ENCODE assay signal across 18 mouse cellular contexts in the genomic region with DNA sequence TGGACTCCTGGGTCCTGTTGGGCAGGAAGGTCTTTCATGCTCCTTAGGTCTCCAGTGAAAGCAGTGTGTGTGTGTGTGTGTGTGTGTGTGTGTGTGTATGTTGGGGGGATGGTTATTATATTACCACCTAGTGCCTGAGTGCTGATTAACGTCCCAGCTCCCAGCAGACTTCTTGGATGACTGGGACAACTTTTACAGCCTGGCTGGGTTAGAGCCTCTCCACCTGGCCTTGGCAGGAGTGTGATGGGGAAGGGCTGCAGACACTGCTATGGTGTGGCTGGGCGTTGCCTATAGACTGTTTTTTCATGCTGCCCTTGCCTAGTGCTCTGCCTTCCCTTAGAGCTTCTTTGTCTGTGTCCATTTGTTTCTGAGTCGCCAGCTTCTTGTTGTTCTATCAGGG. TPM values are rescaled to one million over a fixed set of nuclear protein-coding genes. Genes with fewer than 3 reads are reported as not detected.
A peak's percentile ranks its signal among the peaks of the same experiment; 100 is the strongest.
DNase-seq lines count a peak whose midpoint lies in the region; ATAC-seq lines count a peak whose summit lies in the region.
"Had no signal": no experiment of that assay in that cellular context is flagged by ENCODE, and none has a peak within 500 bp of the region (broad histone marks: within the 10 kb centered on the region; RNA-seq: fewer than 3 reads in every experiment).

No protein-coding gene starts in this region.

- H3K4me1 ChIP-seq in heart, embryonic 11.5 days (ENCODE audit: control insufficient read depth, insufficient read depth, low read length): 0 out of 2 replicates have a peak, but pooled peaks cover 2% of the 10 kb centered on the region
- H3K4me1 ChIP-seq in limb, embryonic 12.5 days (replicated peaks): peaks cover 10% of the 10 kb centered on the region
- H3K4me1 ChIP-seq in limb, embryonic 10.5 days: peaks cover 5% of the 10 kb centered on the region; the same call in 1 of the 2 replicates
- peaks cover 8% of the 10 kb centered on the region; the same call in 1 of the 2 replicates for H3K4me1 ChIP-seq in brown adipose tissue, adult 24 weeks (ENCODE audit: control insufficient read depth, insufficient read depth, insufficient read length, low read length)
- H3K4me1 ChIP-seq in liver, embryonic 16.5 days (ENCODE audit: control insufficient read depth, low read depth, low read length): no peaks in the 10 kb centered on the region; the same call in 1 of the 2 replicates
- H3K4me1 ChIP-seq: forebrain, embryonic 13.5 days had no signal

- H3K4me2 ChIP-seq in heart, embryonic 11.5 days: no peak overlapping the region
- no peak overlapping the region for H3K4me2 ChIP-seq in limb, embryonic 12.5 days
- no peak overlapping the region for H3K4me2 ChIP-seq in liver, embryonic 16.5 days (ENCODE audit: low read depth, low read length)
- H3K4me2 ChIP-seq: forebrain, embryonic 13.5 days; hindbrain, embryonic 14.5 days had no signal

- ATAC-seq in heart, embryonic 11.5 days (replicated peaks; ENCODE audit: insufficient number of reproducible peaks, low FRiP score, low TSS enrichment): no peak
- ATAC-seq in limb, embryonic 12.5 days (ENCODE audit: insufficient number of reproducible peaks, insufficient read depth, low FRiP score, low TSS enrichment, low read depth): no peak
- no peak for ATAC-seq in liver, embryonic 16.5 days (ENCODE audit: low read depth)
- no peak for ATAC-seq in megakaryocyte progenitor cell, adult 5-6 weeks (replicated peaks; ENCODE audit: poor library complexity)
- ATAC-seq: forebrain, embryonic 13.5 days had no signal

- H3K9me3 ChIP-seq in heart, embryonic 11.5 days (replicated peaks; ENCODE audit: control insufficient read depth, low read length): no peaks in the 10 kb centered on the region
- no peaks in the 10 kb centered on the region for H3K9me3 ChIP-seq in limb, embryonic 12.5 days
- H3K9me3 ChIP-seq in limb, embryonic 10.5 days (replicated peaks): no peaks in the 10 kb centered on the region
- no peaks in the 10 kb centered on the region for H3K9me3 ChIP-seq in liver, embryonic 16.5 days (replicated peaks; ENCODE audit: control insufficient read depth, low read length)
- H3K9me3 ChIP-seq: forebrain, embryonic 13.5 days had no signal

- H3K27ac ChIP-seq in heart, embryonic 11.5 days (ENCODE audit: low read depth, low read length): peak overlapping the region; percentile 32
- H3K27ac ChIP-seq in limb, embryonic 12.5 days: peak overlapping the region; percentile 41; the same call in 1 of the 2 replicates
- no peak overlapping the region for H3K27ac ChIP-seq in limb, embryonic 10.5 days
- H3K27ac ChIP-seq in brown adipose tissue, adult 24 weeks (replicated peaks; ENCODE audit: low read depth, low read length): 0 out of 2 replicates have a peak overlapping the region, but pooled peaks have one; percentile 25
- 0 out of 2 replicates have a peak overlapping the region, but pooled peaks have one; percentile 3 for H3K27ac ChIP-seq in liver, embryonic 16.5 days (ENCODE audit: low read length)
- H3K27ac ChIP-seq: forebrain, embryonic 13.5 days; hindbrain, embryonic 14.5 days had no signal

- no peaks in the 10 kb centered on the region for H3K36me3 ChIP-seq in heart, embryonic 11.5 days (ENCODE audit: control insufficient read depth, insufficient read depth, low read length)
- no peaks in the 10 kb centered on the region for H3K36me3 ChIP-seq in limb, embryonic 12.5 days
- H3K36me3 ChIP-seq in limb, embryonic 10.5 days: no peaks in the 10 kb centered on the region
- H3K36me3 ChIP-seq in liver, embryonic 16.5 days (ENCODE audit: control insufficient read depth, insufficient read depth): no peaks in the 10 kb centered on the region; the same call in 1 of the 2 replicates

- no peak overlapping the region for H3K4me3 ChIP-seq in heart, embryonic 11.5 days (ENCODE audit: low read depth, low read length)
- H3K4me3 ChIP-seq in limb, embryonic 12.5 days (replicated peaks): no peak overlapping the region
- H3K4me3 ChIP-seq in limb, embryonic 10.5 days: no peak overlapping the region
- H3K4me3 ChIP-seq in brown adipose tissue, adult 24 weeks (ENCODE audit: insufficient read depth, low read depth, low read length): no peak overlapping the region
- H3K4me3 ChIP-seq in liver, embryonic 16.5 days (ENCODE audit: low read depth, low read length): no peak overlapping the region
- H3K4me3 ChIP-seq: forebrain, embryonic 13.5 days had no signal

- H3K9ac ChIP-seq in heart, embryonic 11.5 days (ENCODE audit: low read depth, low read length): no peak overlapping the region
- no peak overlapping the region for H3K9ac ChIP-seq in limb, embryonic 12.5 days (replicated peaks)
- H3K9ac ChIP-seq in liver, embryonic 16.5 days (ENCODE audit: low read depth, low read length): no peak overlapping the region
- H3K9ac ChIP-seq: forebrain, embryonic 13.5 days; hindbrain, embryonic 14.5 days had no signal

- H3K27me3 ChIP-seq in heart, embryonic 11.5 days (ENCODE audit: control insufficient read depth, insufficient read depth, low read length): no peaks in the 10 kb centered on the region
- no peaks in the 10 kb centered on the region for H3K27me3 ChIP-seq in limb, embryonic 12.5 days
- no peaks in the 10 kb centered on the region for H3K27me3 ChIP-seq in limb, embryonic 10.5 days (ENCODE audit: low read depth, poor library complexity, severe bottlenecking)
- no peaks in the 10 kb centered on the region for H3K27me3 ChIP-seq in liver, embryonic 16.5 days (ENCODE audit: control insufficient read depth, insufficient read depth, low read depth, low read length)
- H3K27me3 ChIP-seq: forebrain, embryonic 13.5 days had no signal

- 44% methylated on average over 3 of the region's 3 CpGs for WGBS in heart, embryonic 11.5 days (ENCODE audit: insufficient replicate concordance)
- WGBS in limb, embryonic 12.5 days: 41% methylated on average over 3 of the region's 3 CpGs
- WGBS in limb, embryonic 10.5 days: 66% methylated on average over 3 of the region's 3 CpGs
- WGBS in liver, embryonic 16.5 days (ENCODE audit: insufficient replicate concordance): 38% methylated on average over 3 of the region's 3 CpGs

- no peak for DNase-seq in heart, adult 8-10 months (ENCODE audit: low spot score)
- no peak for DNase-seq in limb, embryonic 10.5 days (ENCODE audit: low spot score)
- no peak for DNase-seq in frontal cortex, postnatal 14 days (ENCODE audit: low spot score in 2 of 2)
- DNase-seq: cerebellum, adult 9-10 months; lung, adult 2 months; spleen, adult 18-20 months had no signal

RNA-seq across cellular contexts. Expression of a gene that starts 25.7 kb away (rescaled TPM):
- not detected in 2 replicates for polyA plus RNA-seq in heart, embryonic 11.5 days (2014; fragmentation: Nextera tagmentation; extraction: Ambion mirVana)
- not detected for total RNA-seq in heart, adult 8-10 months (2022)
- polyA plus RNA-seq in limb, embryonic 12.5 days (2016; fragmentation: Nextera tagmentation; extraction: Ambion mirVana): not detected in 2 replicates
- not detected in 2 replicates for polyA plus RNA-seq in limb, embryonic 10.5 days (2016; fragmentation: Nextera tagmentation; extraction: Ambion mirVana)
- not detected in 2 replicates for polyA plus RNA-seq in brown adipose tissue, adult 24 weeks (2012; ENCODE audit: insufficient read depth, insufficient read length, missing spikeins)
- polyA plus RNA-seq in liver, embryonic 16.5 days (2015; fragmentation: Nextera tagmentation; extraction: Ambion mirVana): not detected in 2 replicates
- not detected in 2 replicates for total RNA-seq in megakaryocyte progenitor cell, adult 5-6 weeks (2015)
- total RNA-seq in megakaryocyte progenitor cell, adult 5-6 weeks (2017): not detected in 2 replicates
- total RNA-seq: gastrocnemius, adult 8-10 months; layer of hippocampus, adult 18-20 months; left cerebral cortex, adult 8-10 months; midbrain, postnatal 0 days had no signal
- polyA plus RNA-seq: forebrain, embryonic 13.5 days; hindbrain, embryonic 14.5 days; lung, adult 2 months; midbrain, postnatal 0 days; thymus, postnatal 0 days had no signal

RNA-seq across cellular contexts. Expression of a gene that starts 48.1 kb away (rescaled TPM):
- polyA plus RNA-seq in heart, embryonic 11.5 days (2014; fragmentation: Nextera tagmentation; extraction: Ambion mirVana): 6.3 and 7.8 TPM in 2 replicates
- 10 to 100 TPM in 1 of 4 experiments, 1 to 10 TPM in 3; 8.8 to 10.2 (median 9.7) TPM for total RNA-seq in heart, adult 8-10 months (2022)
- polyA plus RNA-seq in limb, embryonic 12.5 days (2016; fragmentation: Nextera tagmentation; extraction: Ambion mirVana): 14.2 and 14.3 TPM in 2 replicates
- 8.1 and 10.2 TPM in 2 replicates for polyA plus RNA-seq in limb, embryonic 10.5 days (2016; fragmentation: Nextera tagmentation; extraction: Ambion mirVana)
- polyA plus RNA-seq in brown adipose tissue, adult 24 weeks (2012; ENCODE audit: insufficient read depth, insufficient read length, missing spikeins): 2.1 and 2.5 TPM in 2 replicates
- polyA plus RNA-seq in liver, embryonic 16.5 days (2015; fragmentation: Nextera tagmentation; extraction: Ambion mirVana): 5.0 and 6.7 TPM in 2 replicates
- 18.4 and 23.7 TPM in 2 replicates for total RNA-seq in megakaryocyte progenitor cell, adult 5-6 weeks (2015)
- 13.4 and 20.3 TPM in 2 replicates for total RNA-seq in megakaryocyte progenitor cell, adult 5-6 weeks (2017)
